Mouse (Mus musculus): Measurements from ENCODE around the gene Ppan. TPM values are rescaled to one million over a fixed set of nuclear protein-coding genes. Genes with fewer than 3 reads are reported as not detected.

Gene Ppan
- total RNA-seq, 2 experiments from 2014 or later: 7.0 to 9.5 TPM

DNA sequence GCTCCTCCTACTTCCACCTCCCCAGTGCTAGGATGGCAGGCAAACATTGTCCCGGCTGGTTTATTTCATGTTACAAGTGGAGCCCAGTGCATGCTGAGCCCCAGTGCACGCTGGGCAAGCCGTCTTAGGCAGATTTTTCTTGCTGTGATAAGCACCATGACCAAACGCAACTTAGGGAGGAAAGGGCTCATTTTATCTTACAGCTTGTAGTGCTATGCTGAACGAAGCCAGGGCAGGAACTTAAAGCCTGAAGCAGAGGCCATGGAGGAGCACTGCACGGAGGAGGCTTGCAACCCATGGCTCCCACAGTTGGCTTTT is 14.2 kb downstream of the Ppan start:
- intact Hi-C loops (cut with DNase I): no loop called here
- DNase-seq (ENCODE audit: low spot score): no peak

DNA sequence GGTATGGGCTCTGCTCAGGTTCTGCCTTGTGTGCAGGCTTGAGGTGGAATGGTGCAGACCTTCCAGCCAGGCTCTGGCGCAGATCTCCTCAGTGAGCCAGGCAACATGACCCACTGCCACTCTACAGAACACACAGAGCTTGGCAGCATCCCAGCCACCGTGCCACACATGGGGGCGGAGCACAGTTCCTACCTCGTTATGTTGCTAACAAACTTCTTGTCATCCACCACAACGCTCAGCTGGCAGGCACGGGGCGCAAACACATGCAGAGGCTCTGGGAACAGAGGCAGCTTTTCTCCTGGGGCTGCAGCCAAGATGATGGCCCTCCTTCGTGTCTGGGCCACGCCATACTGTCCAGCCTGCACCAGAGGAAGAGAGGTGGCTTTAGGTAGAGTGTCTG is 22.0 kb downstream of the Ppan start:
- DNase-seq (ENCODE audit: low spot score): no peak
- intact Hi-C loops (cut with DNase I): no loop called here

DNA sequence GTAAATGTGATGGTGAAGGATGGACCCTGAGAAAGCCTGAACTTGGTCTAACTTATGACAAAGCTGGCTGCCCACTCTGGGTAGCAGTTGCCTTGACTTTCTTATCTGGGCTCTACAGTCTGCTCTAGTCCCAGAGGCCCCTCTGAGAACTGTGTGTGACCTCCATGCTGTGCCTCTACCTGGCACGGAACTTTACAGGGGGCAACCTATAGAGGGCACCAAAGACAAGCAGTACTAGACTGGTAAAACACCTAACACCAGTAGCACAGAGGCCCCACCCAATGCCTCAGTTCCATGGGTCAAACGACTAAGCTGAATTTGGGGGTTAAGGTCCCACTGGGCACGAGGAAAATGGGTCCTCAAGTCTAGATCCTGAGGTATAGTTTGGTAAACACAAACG is 28.2 kb downstream of the Ppan start:
- DNase-seq (ENCODE audit: low spot score): no peak
- intact Hi-C loops (cut with DNase I): loop anchor here (5.0 kb wide), 1 partner anchor 81 kb away; no protein-coding TSS in a partner anchor

DNA sequence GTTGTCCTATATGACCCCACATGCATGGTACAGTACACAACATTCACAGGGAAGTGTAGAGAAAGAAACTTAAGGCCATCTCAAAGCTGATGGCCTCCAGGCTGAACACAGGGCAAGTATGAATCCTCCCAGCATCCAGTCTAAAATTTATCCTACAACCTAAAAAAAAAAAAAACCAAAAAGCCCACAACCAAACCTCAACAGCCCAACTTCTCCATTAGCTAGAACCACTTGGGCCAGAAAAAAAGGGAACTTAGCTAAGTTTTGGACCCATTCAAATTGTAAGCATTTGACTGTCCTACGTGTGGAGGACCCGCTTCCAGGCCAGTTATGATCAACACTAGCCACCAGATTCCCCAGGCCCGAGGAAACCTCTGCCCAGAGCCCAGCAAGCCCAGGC is 35.3 kb downstream of the Ppan start:
- DNase-seq (ENCODE audit: low spot score): no peak
- intact Hi-C loops (cut with DNase I): no loop called here

Small RNA genes within 50 kb of the gene (microRNA-seq; reads per million reads assigned to microRNA genes)
- not detected for gene Mir7081

Other genes with a start within 250 kb of the Ppan start
- gene Ubl5, start 245.3 kb upstream of the Ppan start, total RNA-seq (2021): 100 to 1,000 TPM; 218 to 220 TPM
- 10 to 100 TPM; 10.5 to 11.5 TPM for gene Fbxl12, start 243.4 kb upstream of the Ppan start, total RNA-seq (2021)
- gene Pin1, start 236.1 kb upstream of the Ppan start, total RNA-seq (2021): 10 to 100 TPM; 18.3 to 19.2 TPM
- under 1 TPM in 1 of 2 experiments, not detected in 1; 0.18 TPM for gene Olfm2, start 141.8 kb upstream of the Ppan start, total RNA-seq (2021)
- gene Col5a3, start 73.1 kb upstream of the Ppan start, total RNA-seq (2021): 10 to 100 TPM; 26.1 to 30.2 TPM
- gene Rdh8, start 69.7 kb upstream of the Ppan start, total RNA-seq (2021): not detected
- 1 to 10 TPM; 4.0 to 4.2 TPM for gene A230050P20Rik, start 19.5 kb upstream of the Ppan start, total RNA-seq (2021)
- gene Angptl6, start 8.4 kb upstream of the Ppan start, total RNA-seq (2021): 1 to 10 TPM; 3.2 to 3.3 TPM
- gene Eif3g, start 10.4 kb downstream of the Ppan start, total RNA-seq (2021): 100 to 1,000 TPM in 1 of 2 experiments, 10 to 100 TPM in 1; 97.8 to 100 TPM
- gene Dnmt1, start 71.7 kb downstream of the Ppan start, total RNA-seq (2021): 10 to 100 TPM; 12.4 to 12.7 TPM
- 1 to 10 TPM; 4.2 to 6.7 TPM for gene S1pr2, start 88.6 kb downstream of the Ppan start, total RNA-seq (2021)
- 100 to 1,000 TPM; 143 to 144 TPM for gene Mrpl4, start 114.6 kb downstream of the Ppan start, total RNA-seq (2021)
- gene Icam1, start 127.8 kb downstream of the Ppan start, total RNA-seq (2021): 1 to 10 TPM; 7.7 to 9.6 TPM
- under 1 TPM; 0.26 to 0.64 TPM for gene Icam4, start 141.2 kb downstream of the Ppan start, total RNA-seq (2021)
- gene Icam5, start 143.9 kb downstream of the Ppan start, total RNA-seq (2021): not detected
- gene Zglp1, start 178.9 kb downstream of the Ppan start, total RNA-seq (2021): not detected
- gene Gm49373, start 184.9 kb downstream of the Ppan start, total RNA-seq (2021): under 1 TPM in 1 of 2 experiments, not detected in 1; 0.13 TPM
- gene Fdx1l, start 185.4 kb downstream of the Ppan start, total RNA-seq (2021): 10 to 100 TPM; 33.6 to 36.5 TPM
- gene Gm38431, start 203.8 kb downstream of the Ppan start, total RNA-seq (2021): 1 to 10 TPM in 1 of 2 experiments, under 1 TPM in 1; 0.86 to 1.5 TPM
- gene Raver1, start 203.8 kb downstream of the Ppan start, total RNA-seq (2021): 10 to 100 TPM; 25.8 to 27.9 TPM
- 1 to 10 TPM; 8.5 to 8.6 TPM for gene Tyk2, start 243.1 kb downstream of the Ppan start, total RNA-seq (2021)

Measured in heart, postnatal 25 days (tissue).